Mouse (Mus musculus) thymus, postnatal 25 days (tissue): ENCODE measurements around the gene Lats2.
"Not testable (repeated sequence)": the region's sequence is repeated elsewhere in the genome, so short reads cannot be mapped to it uniquely, and the experiment has no call there.

Experiments used
- DNase-seq: peaks from one replicate; pipeline ENCODE4 v3.0.0; 2022

Lats2 gene

DNA sequence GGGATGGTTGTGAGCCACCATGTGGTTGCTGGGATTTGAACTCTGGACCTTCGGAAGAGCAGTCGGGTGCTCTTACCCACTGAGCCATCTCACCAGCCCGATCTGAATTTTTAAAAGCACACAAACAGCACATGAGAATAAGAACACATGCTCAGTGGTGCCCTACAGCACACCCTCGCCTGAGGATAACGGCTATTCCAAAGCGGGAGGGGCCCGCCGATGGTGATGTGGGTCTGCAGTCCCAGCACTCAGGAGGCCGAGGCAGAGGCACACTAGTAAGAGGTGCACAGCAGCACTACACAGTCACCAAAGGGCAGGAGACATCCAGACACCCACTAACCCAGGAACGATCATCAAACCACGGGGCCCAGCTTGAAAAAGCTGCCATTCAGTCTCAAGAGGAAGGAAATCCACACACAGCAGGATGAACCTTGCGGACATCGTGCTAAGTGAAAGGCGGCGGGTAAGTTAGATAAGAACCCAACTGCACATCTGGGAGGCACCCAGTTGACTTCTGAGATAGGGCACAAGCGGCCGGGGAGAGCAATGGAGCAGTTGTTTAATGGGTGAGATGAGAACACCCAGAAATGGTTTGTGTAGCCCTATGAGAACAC lies 65.6 kb downstream of the Lats2 start:
- no peak for DNase-seq

DNA sequence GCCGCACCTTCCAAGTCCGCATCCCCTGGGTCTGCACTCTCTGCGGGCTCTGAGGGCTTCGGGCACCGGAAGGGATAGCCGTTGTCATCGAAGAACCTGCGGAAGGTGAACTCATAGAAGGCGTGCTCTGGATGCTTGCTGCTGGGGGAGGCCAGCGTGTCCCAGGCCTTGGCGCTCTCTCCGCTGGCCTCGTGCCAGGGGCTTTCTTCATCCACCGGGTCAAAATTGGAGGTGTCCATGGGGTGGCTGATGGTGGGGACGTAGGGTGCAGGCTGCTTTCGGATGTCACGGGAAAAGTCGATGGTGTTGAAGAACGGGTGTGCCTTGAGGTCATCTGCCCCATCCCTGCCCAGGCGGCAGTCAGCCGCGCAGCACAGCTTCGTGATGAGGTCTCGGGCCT lies 66.9 kb downstream of the Lats2 start:
- DNase-seq, result no peak

DNA sequence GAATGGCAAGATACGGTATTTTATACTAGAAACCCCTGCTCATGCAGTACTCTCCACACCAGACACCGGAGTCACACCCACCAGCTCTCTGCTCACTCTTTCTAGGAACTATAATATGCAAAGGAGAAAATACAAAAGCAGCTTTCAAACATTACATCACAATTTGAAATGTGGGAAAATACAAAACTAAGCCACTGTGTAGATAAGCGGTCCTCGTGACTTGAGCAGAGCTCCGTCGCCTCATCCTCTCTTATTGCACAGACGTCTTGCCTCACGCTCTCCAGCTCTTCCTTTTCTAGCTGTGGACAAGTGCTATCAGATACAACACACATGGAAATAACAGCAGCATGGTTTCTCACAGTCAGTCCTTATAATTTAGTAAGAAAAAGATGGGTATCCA lies 67.5 kb downstream of the Lats2 start:
- DNase-seq, result no peak

DNA sequence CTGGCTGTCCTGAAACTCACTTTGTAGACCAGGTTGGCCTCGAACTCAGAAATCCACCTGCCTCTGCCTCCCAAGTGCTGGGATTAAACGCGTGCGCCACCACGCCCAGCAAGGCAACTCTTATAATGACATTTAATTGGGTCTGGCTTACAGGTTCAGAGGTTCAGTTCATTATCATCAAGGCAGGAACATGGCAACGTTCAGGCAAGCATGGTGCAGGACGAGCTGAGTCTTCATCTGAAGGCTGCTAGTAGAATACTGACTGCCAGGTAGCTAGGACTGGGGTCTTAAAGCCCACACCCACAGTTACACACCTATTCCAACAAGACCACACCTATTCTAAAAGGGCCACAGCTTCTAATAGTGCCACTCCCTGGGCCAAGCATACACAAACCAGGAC lies 70.1 kb downstream of the Lats2 start:
- not testable (repeated sequence) for DNase-seq

DNA sequence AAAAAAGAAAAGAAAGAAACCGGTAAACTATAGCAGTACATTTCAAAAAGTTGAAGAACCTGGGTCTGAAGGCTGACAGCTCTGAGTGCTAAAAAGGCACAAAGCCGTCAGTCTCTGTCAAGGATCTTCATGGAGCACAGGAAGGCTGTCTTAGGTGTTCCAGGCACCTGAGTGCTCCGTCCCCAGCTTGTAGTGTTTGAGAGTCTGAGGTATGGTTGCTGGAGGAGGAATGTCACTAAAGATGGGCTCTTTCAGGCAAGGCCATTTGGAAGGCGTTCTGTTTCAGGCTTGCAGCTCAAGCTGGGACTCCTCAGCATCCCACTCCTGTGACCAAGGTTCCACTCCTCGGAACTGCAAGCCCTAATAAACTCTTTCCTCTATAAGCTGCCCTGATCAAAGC lies 70.7 kb downstream of the Lats2 start:
- no peak for DNase-seq

DNA sequence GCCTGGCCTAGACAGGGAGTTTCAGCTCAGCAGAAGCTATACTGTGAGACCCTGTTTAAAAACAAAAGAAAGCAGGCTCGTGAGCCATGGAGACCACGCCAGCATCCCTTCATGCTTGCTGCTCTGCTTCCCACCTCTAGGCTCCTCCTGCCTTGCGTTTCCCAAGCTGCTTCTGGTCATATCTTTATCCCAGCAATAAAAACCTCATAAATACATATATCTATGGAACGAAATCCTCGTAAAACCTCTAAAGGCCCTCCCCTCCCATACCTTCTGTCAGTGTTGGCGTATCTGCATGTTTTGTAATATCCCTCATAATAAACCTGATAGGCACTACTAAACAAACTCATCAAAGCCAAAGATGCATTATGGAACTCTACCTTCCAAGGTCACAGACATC lies 71.5 kb downstream of the Lats2 start:
- DNase-seq, result no peak

DNA sequence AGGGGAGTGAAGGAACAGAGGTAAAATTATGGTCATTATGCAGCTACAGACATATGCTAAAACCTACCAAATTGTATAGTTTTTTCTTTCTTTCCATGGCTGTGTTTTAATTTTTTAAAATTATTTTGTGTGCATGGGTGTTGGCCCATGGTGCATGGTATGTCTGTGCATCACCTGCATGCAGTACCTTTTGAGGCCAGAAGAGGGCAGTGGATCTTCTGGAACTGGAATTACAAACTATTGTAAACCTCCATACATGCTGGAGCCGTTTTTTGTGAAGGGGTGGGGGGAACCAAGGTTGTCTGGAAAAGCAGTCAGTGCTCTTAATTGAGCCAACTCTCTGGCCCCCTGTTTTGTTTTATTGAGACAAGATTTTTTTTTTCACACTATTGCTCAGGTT lies 73.6 kb downstream of the Lats2 start:
- DNase-seq, result peak; percentile 75

DNA sequence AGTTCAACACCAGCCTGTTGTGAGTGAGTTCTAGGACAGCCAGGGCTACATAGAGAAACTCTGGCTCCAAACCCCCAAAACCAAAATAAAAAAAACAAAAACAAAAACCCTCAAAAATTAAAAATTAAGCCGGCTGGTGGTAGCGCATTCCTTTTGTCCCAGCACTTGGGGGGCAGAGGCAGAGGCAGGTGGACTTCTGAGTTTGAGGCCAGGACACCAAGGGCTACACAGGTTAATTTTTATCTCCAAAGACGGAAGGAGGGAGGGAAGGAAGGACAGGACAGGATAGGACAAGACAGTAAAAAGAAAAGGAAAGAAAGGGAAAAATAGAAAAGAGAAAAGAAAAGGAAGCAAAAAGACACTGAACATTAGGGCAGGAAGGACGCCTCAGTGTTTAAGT lies 75.4 kb downstream of the Lats2 start:
- DNase-seq, result no peak

DNA sequence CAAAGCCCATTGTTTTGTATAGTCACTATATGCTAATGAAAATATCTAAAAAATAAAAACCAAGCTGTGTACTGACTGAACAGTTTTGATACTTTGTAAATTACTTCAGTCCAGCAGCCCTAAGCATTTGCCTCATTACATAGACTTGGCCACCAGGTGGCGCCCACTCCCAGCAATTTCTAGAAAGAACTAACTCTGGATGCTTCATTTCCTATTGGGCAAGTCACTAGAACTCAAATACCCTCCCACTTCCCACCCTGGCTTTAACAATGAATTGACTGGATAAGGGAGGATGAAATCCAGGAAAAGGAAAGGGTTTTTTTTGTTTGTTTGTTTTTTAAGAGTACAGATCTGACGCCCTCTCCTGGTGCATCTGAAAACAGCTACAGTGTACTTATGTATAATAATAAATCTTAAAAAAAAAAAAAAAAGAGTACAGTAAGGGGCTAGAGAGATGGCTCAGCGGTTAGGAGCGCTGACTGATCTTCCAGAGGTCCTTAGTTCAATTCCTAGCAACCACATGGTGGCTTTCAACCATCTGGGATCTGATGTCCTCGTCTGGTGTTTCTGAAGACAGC lies 78.1 kb downstream of the Lats2 start:
- DNase-seq, result peak; percentile 80

DNA sequence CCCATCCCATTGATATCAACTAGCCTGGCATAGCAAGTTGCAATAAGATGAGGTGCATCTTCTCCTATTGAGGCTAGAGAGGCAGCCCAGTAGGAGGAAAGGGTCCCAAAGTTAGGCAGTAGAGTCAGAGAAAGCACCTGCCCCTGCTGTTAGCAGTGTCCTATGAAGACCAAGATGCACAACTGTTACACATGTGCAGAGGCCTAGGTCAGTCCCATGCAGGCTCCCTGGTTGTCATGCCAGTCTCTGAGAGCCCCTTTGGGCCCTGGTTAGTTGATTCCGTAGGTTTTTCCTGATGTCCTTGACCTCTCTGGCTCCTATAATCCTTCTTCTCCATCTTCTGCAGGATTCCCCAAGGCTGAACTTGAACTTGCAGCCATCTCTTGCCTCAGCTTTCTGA lies 78.7 kb downstream of the Lats2 start:
- DNase-seq, result no peak

DNA sequence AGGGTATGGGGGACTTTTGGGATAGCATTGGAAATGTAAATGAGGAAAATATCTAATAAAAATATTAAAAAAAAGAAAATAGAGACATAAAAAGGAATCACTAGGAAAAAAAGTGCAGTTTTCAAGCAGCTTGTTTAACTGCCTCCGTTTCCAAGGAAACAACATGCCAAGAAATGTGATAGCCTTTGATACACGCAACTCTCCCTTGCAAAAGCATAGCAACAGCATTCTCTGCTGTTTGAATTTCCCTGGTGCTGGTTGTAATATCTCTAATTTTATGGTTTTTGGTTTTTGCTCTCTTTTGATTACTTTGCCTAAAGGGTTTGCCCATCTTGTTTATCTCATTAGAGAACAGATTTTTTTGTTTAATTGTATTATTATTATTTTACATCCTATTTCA lies 82.7 kb downstream of the Lats2 start:
- no peak for DNase-seq

DNA sequence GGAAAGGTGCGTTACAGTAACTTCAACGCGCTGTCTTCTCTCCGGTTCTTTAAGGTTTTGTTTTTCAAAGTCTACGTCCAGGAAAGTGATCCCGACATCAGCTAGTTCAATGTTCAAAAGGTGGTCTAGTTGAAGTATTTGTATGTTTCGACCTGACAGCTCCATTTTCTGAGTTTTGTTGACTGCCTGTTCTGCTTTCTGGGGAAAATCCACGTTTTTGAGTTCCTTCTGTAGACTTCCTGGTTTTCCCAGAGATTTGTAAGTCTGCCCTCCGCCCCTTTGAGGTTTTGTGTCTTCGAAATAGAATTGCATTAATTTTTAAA lies 92.6 kb downstream of the Lats2 start:
- no peak for DNase-seq

DNA sequence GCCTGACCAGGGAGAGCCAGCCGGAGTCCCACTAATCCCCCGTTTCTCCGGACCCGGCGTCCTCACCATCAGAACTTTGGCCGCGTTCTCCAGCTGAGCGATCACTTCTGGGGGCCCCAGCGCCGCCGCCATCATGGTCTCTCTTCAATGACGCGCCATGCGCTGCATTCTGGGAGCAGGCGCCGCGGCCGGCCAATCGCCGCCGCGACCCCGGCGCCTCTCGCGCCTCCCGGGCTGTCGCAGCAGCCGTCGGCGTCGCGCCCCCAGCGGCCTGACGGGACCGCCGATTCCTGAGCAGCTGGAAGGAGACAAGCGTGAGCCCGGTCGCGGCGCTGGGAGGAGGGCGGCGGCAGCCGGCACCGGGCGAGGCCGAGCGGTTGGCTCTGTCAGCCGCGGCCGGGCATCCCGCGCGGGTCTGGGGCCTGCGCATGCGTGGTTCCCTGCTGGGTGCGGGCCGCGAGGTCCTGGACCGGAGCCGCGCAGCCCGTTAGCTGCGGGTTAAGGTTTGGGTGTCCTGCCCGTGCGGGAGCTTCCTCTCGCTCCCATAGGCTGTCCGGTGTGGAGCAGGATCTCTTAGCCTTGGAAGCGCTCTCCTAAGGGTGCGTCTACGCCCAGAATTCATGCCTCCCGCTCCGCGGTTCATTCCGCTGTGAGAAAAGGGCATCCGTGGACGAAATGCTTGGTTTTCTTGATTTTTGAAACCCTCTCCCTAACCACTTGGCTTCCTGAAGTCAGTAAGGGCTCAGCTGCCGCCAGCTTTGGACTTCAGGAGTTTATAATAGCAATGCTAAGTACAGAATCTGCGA lies 93.2 kb downstream of the Lats2 start, which contains the start of gene Xpo4:
TSS of gene Xpo4 (minus strand) at position 609 of the 806 bp plus-strand sequence.
- peak; percentile 85 for DNase-seq

DNA sequence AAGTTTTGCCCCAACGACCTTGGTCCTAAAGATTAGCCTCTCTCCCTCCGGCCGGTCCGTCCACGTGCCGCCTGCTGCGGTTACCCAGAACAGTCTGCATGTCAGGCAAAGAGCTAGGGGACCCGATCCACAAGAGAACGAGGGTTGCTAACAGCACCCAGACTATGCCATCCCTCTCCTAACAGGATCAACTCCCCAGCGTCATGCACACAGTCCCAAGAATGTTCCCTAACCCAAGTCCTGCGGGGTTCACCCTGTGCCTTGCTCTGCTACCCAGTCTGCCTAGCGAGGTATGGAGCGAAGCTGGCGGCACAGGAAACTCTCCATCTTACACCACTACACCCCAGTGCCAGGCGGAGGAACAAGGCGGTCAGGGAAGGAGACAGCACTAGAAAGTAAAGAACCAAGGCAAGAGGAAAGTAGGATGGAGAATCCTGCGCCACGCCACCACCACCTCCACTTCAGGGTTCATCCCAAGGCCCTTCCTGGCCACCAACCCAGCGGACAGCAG lies 93.8 kb downstream of the Lats2 start:
- DNase-seq, result no peak

DNA sequence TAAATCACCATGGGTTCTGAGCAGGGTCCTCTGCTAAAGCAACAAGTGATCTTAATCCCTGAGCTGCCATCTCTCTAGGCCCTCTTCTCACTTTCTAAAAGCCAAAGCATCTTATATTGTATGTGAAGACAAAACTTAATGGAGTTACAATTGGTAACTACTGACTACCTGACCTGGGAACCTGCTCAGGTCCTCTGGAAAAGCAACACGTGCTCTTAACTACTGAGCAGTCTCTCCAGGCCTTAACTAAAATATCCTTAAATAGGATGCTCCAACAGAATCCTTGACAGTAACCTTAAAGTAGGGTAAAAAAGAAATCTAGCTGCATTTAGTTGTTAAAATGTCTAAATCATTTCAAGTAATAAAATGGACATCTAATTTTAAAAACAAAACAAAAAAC lies 94.6 kb downstream of the Lats2 start:
- DNase-seq, result no peak

DNA sequence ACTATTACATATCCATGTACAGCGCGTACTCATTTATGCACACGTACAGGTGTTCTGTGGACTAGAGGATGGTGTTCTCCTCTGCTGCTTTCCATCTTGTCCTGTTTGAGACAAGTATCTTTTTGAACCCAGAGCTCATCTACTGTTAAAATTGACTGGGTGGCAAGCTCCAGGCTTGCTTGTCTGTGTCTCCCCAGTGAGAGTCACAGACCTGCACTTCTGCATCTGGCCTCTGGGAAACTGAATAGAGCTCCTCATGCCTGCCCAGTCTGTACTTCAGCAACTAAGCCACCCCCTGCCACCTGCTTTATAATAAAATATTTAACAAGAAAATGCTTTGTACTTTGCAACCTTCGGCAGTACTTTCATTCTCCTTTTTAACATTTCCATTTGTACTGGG lies 99.9 kb downstream of the Lats2 start:
- no peak for DNase-seq

DNA sequence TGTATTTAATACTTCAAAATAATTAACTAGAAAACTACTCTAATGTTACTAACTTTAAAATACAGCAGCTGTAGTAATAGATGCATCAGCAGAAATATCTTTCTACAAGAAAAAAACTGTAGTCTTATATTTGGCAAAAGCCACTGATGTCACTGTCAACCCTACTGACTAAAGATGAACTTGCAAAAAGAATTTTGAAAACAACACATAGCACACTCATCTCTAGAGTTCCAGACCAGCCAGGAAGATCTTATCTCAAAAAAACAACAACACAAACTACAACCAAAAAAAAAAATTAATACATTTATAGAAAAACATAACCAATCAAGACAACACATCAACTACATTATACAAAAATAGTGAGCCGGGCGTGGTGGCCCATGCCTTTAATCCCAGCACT lies 100.7 kb downstream of the Lats2 start:
- no peak for DNase-seq

DNA sequence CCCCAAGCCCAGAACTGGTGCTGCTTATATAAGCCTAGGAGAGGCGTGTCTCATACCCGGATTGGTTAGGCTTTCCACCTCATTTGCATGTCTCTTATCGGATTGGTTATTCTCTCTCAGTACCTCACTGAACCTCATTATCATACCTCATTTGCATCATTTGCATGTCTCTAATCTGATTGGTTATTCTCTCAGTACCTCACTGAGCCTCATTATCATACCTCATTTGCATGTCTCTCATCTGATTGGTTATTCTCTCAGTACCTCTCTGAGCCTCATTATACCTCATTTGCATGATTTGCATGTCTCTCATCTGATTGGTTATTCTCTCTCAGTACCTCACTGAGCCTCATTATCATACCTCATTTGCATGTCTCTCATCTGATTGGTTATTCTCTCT lies 101.7 kb downstream of the Lats2 start:
- DNase-seq, result not testable (repeated sequence)

DNA sequence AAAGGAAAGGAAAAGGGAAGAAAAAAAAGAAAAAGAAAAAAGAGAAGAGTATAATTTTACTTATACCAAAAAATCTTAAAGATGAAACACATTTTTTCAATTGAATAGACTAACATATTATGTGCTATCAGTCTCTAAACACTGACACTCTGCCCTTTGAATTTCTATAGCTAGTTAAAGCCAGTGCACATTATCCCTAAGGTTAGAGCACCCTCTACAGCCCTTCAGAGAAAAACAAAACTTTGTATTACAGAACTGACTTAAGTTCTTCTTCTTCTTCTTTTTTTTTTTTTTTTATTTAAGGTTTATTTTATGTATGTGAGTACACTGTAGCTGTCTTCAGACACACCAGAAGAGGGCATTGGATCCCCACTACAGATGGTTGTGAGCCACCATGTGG lies 108.7 kb downstream of the Lats2 start:
- no peak for DNase-seq

DNA sequence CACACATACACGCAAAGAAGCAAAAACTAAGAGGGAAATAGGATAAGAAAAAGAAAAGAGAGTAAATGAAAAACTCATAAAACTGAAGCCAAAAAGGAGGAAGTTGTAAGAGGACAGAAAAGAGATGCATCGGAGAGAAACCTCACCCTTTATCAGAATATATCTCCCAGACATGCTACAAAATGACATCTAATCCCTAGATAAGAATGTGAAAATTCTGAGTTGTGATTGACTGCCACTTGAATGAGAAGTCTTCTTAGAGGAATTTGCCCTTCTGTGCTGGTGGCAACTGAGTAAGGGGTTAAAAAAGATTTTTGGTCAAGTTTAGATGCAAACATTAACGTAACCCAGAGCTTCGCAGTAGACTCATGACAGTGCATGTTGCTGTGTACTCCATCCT lies 112.0 kb downstream of the Lats2 start:
- no peak for DNase-seq
